Comparison of ENCODE assay signal across 8 mouse cellular contexts in genomic region chr19:46516667-46517528, GRCm38 (mm10). TPM values are rescaled to one million over a fixed set of nuclear protein-coding genes. Genes with fewer than 3 reads are reported as not detected.
DNase-seq lines count a peak whose midpoint lies in the region; ATAC-seq and TF ChIP-seq lines count a peak whose summit lies in the region.

No protein-coding gene starts in this region.

- TF ChIP-seq EP300 in liver, postnatal 0 days (IDR thresholded peaks at IDR 0.05; ENCODE audit: low read depth): no peak

- no peaks in the 10 kb centered on the region for H3K9me3 ChIP-seq in liver, postnatal 0 days (ENCODE audit: low read length)
- H3K9me3 ChIP-seq in liver, embryonic 12.5 days (replicated peaks): no peaks in the 10 kb centered on the region
- H3K9me3 ChIP-seq in stomach, embryonic 15.5 days: no peaks in the 10 kb centered on the region

- H3K27ac ChIP-seq in liver, postnatal 0 days (ENCODE audit: low read depth): 0 out of 2 replicates have a peak overlapping the region, but pooled peaks have one; percentile 39
- H3K27ac ChIP-seq in liver, embryonic 12.5 days: no peak overlapping the region
- H3K27ac ChIP-seq in stomach, embryonic 15.5 days: peak overlapping the region; percentile 63

- peaks cover 24% of the 10 kb centered on the region for H3K4me1 ChIP-seq in liver, postnatal 0 days (ENCODE audit: insufficient read depth)
- peaks cover 42% of the 10 kb centered on the region for H3K4me1 ChIP-seq in liver, embryonic 12.5 days
- H3K4me1 ChIP-seq in stomach, embryonic 15.5 days: peaks cover 25% of the 10 kb centered on the region

- no peak for ATAC-seq in liver, postnatal 0 days
- no peak for ATAC-seq in liver, embryonic 12.5 days
- ATAC-seq in inflammation-experienced regulatory T-cells, adult 6 months: peak; percentile 19
- ATAC-seq in stomach, embryonic 15.5 days (ENCODE audit: insufficient read depth, low FRiP score, low read depth): no peak

- H3K27me3 ChIP-seq in liver, postnatal 0 days (ENCODE audit: insufficient read depth, low read length): no peaks in the 10 kb centered on the region
- H3K27me3 ChIP-seq in liver, embryonic 12.5 days (replicated peaks): peaks cover 3% of the 10 kb centered on the region; the same call in 1 of the 2 replicates
- H3K27me3 ChIP-seq in stomach, embryonic 15.5 days (replicated peaks): no peaks in the 10 kb centered on the region

- H3K4me3 ChIP-seq in liver, postnatal 0 days (ENCODE audit: low read depth, low read length): no peak overlapping the region
- no peak overlapping the region for H3K4me3 ChIP-seq in liver, embryonic 12.5 days
- no peak overlapping the region for H3K4me3 ChIP-seq in stomach, embryonic 15.5 days (replicated peaks)

- 67% methylated on average over 3 of the region's 3 CpGs for WGBS in liver, postnatal 0 days (ENCODE audit: insufficient replicate concordance)
- WGBS in liver, embryonic 12.5 days (ENCODE audit: insufficient replicate concordance): 55% methylated on average over 3 of the region's 3 CpGs
- 59% methylated on average over 3 of the region's 3 CpGs for WGBS in stomach, embryonic 15.5 days

- no peak overlapping the region for H3K4me2 ChIP-seq in liver, postnatal 0 days (ENCODE audit: low read depth, low read length)
- H3K4me2 ChIP-seq in liver, embryonic 12.5 days: no peak overlapping the region
- no peak overlapping the region for H3K4me2 ChIP-seq in stomach, embryonic 15.5 days

- H3K36me3 ChIP-seq in liver, postnatal 0 days (replicated peaks; ENCODE audit: insufficient read depth, low read length): peaks cover 43% of the 10 kb centered on the region
- peaks cover 49% of the 10 kb centered on the region for H3K36me3 ChIP-seq in liver, embryonic 12.5 days
- H3K36me3 ChIP-seq in stomach, embryonic 15.5 days: peaks cover 35% of the 10 kb centered on the region

- no peak overlapping the region for H3K9ac ChIP-seq in liver, postnatal 0 days (replicated peaks)
- no peak overlapping the region for H3K9ac ChIP-seq in liver, embryonic 12.5 days
- H3K9ac ChIP-seq in stomach, embryonic 15.5 days: no peak overlapping the region

- peak; percentile 46 to 78 for DNase-seq in adrenal gland, adult (ENCODE audit: inconsistent age in 2 of 2, low spot score in 1 of 2)
- DNase-seq in adrenal gland, postnatal 36 days: no peak
- no peak for DNase-seq in liver, postnatal 0 days
- DNase-seq in embryo, embryonic 10 days (ENCODE audit: low spot score): no peak
- DNase-seq in spleen, postnatal 14 days (ENCODE audit: low spot score in 2 of 2): no peak

- no peak for TF ChIP-seq CTCF in liver, postnatal 0 days (IDR thresholded peaks at IDR 0.05; ENCODE audit: low read depth)

RNA-seq across cellular contexts. Expression of gene Trim8, which starts 15.4 kb away (rescaled TPM):
- total RNA-seq in adrenal gland, postnatal 36 days (2021): 10 to 100 TPM; 47.3 to 53.3 TPM
- polyA plus RNA-seq in liver, postnatal 0 days (2015; fragmentation: Nextera tagmentation; extraction: Ambion mirVana): 7.9 and 9.8 TPM in 2 replicates
- polyA plus RNA-seq in liver, embryonic 12.5 days (2016; fragmentation: Nextera tagmentation; extraction: Ambion mirVana): 19.0 and 19.5 TPM in 2 replicates
- polyA plus RNA-seq in inflammation-experienced regulatory T-cells, adult 6 months (2017; shearing (Covaris generic)): 10 to 100 TPM; 24.1 to 26.3 (median 25.9) TPM
- polyA plus RNA-seq in stomach, embryonic 15.5 days (2015; fragmentation: Nextera tagmentation; extraction: Ambion mirVana): 20.4 and 20.9 TPM in 2 replicates

RNA-seq across cellular contexts. Expression of gene Arl3, which starts 56.1 kb away (rescaled TPM):
- total RNA-seq in adrenal gland, postnatal 36 days (2021): 10 to 100 TPM; 43.3 to 67.7 TPM
- polyA plus RNA-seq in liver, postnatal 0 days (2015; fragmentation: Nextera tagmentation; extraction: Ambion mirVana): 17.0 and 17.1 TPM in 2 replicates
- polyA plus RNA-seq in liver, embryonic 12.5 days (2016; fragmentation: Nextera tagmentation; extraction: Ambion mirVana): 37.2 and 38.4 TPM in 2 replicates
- 10 to 100 TPM; 25.9 to 27.1 (median 26.8) TPM for polyA plus RNA-seq in inflammation-experienced regulatory T-cells, adult 6 months (2017; shearing (Covaris generic))
- 98.2 and 103 TPM in 2 replicates for polyA plus RNA-seq in stomach, embryonic 15.5 days (2015; fragmentation: Nextera tagmentation; extraction: Ambion mirVana)

RNA-seq across cellular contexts. Expression of gene Sfxn2, which starts 56.3 kb away (rescaled TPM):
- 10 to 100 TPM in 1 of 2 experiments, 1 to 10 TPM in 1; 7.9 to 11.5 TPM for total RNA-seq in adrenal gland, postnatal 36 days (2021)
- 63.0 and 63.4 TPM in 2 replicates for polyA plus RNA-seq in liver, postnatal 0 days (2015; fragmentation: Nextera tagmentation; extraction: Ambion mirVana)
- 18.5 and 18.9 TPM in 2 replicates for polyA plus RNA-seq in liver, embryonic 12.5 days (2016; fragmentation: Nextera tagmentation; extraction: Ambion mirVana)
- 1 to 10 TPM; 3.8 to 9.2 (median 8.7) TPM for polyA plus RNA-seq in inflammation-experienced regulatory T-cells, adult 6 months (2017; shearing (Covaris generic))
- 21.9 and 23.8 TPM in 2 replicates for polyA plus RNA-seq in stomach, embryonic 15.5 days (2015; fragmentation: Nextera tagmentation; extraction: Ambion mirVana)

Comparison
In these comparisons a context has a peak if more than half of its experiments do, and no peak if none do; other contexts are left out.
1. DNase-seq: peak in adrenal gland, adult (2 of 2); none in adrenal gland, postnatal 36 days (0 of 2), liver, postnatal 0 days (single experiment), embryo, embryonic 10 days (single experiment) and spleen, postnatal 14 days (0 of 2).